Mouse (Mus musculus) left cerebral cortex, adult 2 months (tissue): ENCODE results near the gene 1700092M07Rik. TPM values are rescaled to one million over a fixed set of nuclear protein-coding genes. Genes with fewer than 3 reads are reported as not detected.

Experiments
- DNase-seq, 2 experiments: peaks; one replicate each; pipeline ENCODE4 v3.0.0; 2021 to 2022; ENCODE audit warnings: low spot score in 2 of 2, mixed read lengths in 1 of 2; ENCODE audit errors: extremely low spot score in 1 of 2
- H3K27ac ChIP-seq: fragments of 200-600 bp; 2 replicates; pipeline ENCODE4 v1.8.1; 2022
- H3K4me3 ChIP-seq: fragments of 200-600 bp; 2 replicates; pipeline ENCODE4 v1.8.1; 2022
- CTCF ChIP-seq: fragments of 200-600 bp; IDR thresholded peaks from 2 replicates; pipeline ENCODE4 v1.8.1; 2022; ENCODE audit warnings: antibody characterized with exemption, mild to moderate bottlenecking, moderate library complexity
- intact Hi-C: fragments of 180-260 bp; cut with DNase I; formaldehyde crosslinking; loops from one replicate; pipeline ENCODE4 v1.15.1; 2025
- long read RNA-seq, 2 experiments: library from polyadenylated mRNA; stranded (forward); transcript quantifications; one replicate each; pipeline ENCODE4 v2.0.0; 2021; ENCODE audit warnings: borderline mapping rate in 2 of 2
- total RNA-seq, 2 experiments: library from RNA; stranded (reverse); gene quantifications; 2 replicates each; pipeline ENCODE4 v1.2.3; 2021

Gene 1700092M07Rik
- total RNA-seq = 1 to 10 TPM; 1.4 to 1.8 TPM
- long read RNA-seq, experiment 1 = 0 reads
- long read RNA-seq, experiment 2 = 0 reads

GRCm38 (mm10) chr19:8740603-8741002 lies at the start of gene 1700092M07Rik:
Gene 1700092M07Rik (plus strand): TSS chr19:8740718.
- Histone ChIP-seq H3K27ac (peak within 1 kb of the TSS; percentile 96), H3K4me3 (peak within 1 kb of the TSS; percentile 82)
- no peak for DNase-seq
- intact Hi-C loops = no loop called here
- TF ChIP-seq CTCF = no peak

- Histone ChIP-seq H3K4me3 (no peak overlapping the region), H3K27ac (peak overlapping the region; percentile 50; the same call in 1 of the 2 replicates)
- intact Hi-C loops = no loop called here
- no peak; the same call in none of the 2 replicates for TF ChIP-seq CTCF
- DNase-seq = no peak
These were observed 48.5 kb upstream of the 1700092M07Rik start for GRCm38 (mm10) chr19:8691871-8692539.

DNA sequence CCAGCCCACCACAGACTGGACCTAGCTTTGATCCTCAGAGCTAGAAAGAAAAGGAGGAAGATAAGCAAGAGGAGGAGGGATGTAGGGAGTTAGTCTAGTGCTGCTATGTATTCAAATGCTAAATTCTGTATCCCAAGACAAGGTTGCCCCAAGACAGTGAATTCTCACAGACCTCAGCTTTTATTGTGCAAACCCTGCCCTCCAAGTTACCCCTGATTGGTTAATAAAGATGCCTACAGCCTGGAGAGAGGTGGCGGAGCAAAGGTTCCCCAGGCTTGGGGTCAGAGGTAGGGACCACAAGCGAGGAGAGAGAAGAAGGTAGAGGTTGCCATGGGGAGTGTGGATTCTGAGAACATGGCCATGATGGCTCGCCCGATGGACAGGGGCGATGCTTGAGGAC lies 47.8 kb upstream of the 1700092M07Rik start:
- Histone ChIP-seq H3K4me3 (no peak overlapping the region), H3K27ac (peak overlapping the region; percentile 24; the same call in 1 of the 2 replicates)
- DNase-seq = no peak
- no peak for TF ChIP-seq CTCF
- intact Hi-C loops = no loop called here

- intact Hi-C loops = no loop called here
- no peak overlapping the region for H3K4me3 ChIP-seq
- TF ChIP-seq CTCF = peak; percentile 41
- no peak overlapping the region for H3K27ac ChIP-seq
- no peak for DNase-seq
These were observed 45.2 kb upstream of the 1700092M07Rik start for GRCm38 (mm10) chr19:8695330-8695729.

GRCm38 (mm10) chr19:8699652-8700051 lies 40.9 kb upstream of the 1700092M07Rik start:
- DNase-seq = no peak
- H3K27ac ChIP-seq = no peak overlapping the region
- no peak; the same call in 1 of the 2 replicates for TF ChIP-seq CTCF
- intact Hi-C loops = no loop called here
- no peak overlapping the region for H3K4me3 ChIP-seq

DNA sequence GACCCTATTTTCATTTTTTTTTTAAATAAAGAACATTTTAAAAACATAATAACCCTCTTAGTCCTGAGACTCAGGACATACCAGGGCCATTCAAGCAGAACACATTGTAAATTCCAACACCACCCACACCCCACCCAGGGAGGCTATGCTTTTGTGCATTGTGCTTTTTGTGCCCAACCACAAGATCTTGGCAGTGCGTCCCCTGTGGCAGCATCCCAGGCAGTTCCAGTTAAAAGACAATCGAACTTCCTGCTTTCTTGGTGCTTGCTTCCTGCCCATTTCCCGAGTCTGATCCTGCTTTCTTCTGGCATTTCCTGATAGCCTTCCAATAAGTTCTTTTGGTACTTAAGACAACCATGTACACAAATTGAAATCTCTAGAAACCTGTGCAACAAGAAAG lies 38.1 kb upstream of the 1700092M07Rik start:
- H3K4me3 ChIP-seq = no peak overlapping the region
- no peak overlapping the region for H3K27ac ChIP-seq
- intact Hi-C loops = no loop called here
- no peak; the same call in 1 of the 2 replicates for TF ChIP-seq CTCF
- DNase-seq = no peak

GRCm38 (mm10) chr19:8703571-8703970 lies 36.9 kb upstream of the 1700092M07Rik start:
- TF ChIP-seq CTCF = no peak
- no peak for DNase-seq
- intact Hi-C loops = no loop called here
- Histone ChIP-seq H3K4me3 (no peak overlapping the region), H3K27ac (no peak overlapping the region)

GRCm38 (mm10) chr19:8705026-8705708 lies 35.4 kb upstream of the 1700092M07Rik start:
- Histone ChIP-seq H3K27ac (no peak overlapping the region), H3K4me3 (no peak overlapping the region)
- TF ChIP-seq CTCF = no peak
- intact Hi-C loops = no loop called here
- DNase-seq = no peak

DNA sequence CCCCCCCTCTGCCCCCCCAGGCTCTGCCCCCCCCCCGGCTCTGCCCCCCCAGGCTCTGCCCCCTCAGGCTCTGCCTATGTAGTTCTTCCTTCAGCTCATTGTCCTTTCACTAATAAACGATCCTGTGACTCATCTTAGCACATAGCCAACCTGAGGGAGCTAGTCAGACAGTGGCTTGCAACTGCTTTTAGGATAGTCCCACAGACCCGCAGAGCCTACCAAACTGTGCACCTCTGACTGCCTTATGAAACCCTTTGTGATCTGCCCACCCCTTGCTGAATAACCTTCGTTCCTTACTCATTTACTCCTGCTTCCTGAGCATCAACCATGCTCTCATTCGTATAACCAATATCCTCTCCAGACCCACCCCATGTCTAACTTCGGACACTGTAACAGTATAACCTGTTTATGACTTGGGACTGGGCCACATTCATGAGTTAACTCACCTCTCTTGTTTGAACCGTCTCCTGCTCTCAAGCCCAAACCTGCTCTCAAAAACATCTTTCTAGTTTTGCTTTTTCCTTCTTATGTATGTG lies 34.3 kb upstream of the 1700092M07Rik start:
- DNase-seq = no peak
- H3K27ac ChIP-seq = no peak overlapping the region
- no peak overlapping the region for H3K4me3 ChIP-seq
- TF ChIP-seq CTCF = no peak
- intact Hi-C loops = no loop called here

- DNase-seq = no peak
- no peak overlapping the region for H3K27ac ChIP-seq
- H3K4me3 ChIP-seq = no peak overlapping the region
- TF ChIP-seq CTCF = no peak
- intact Hi-C loops = no loop called here
These were observed 33.6 kb upstream of the 1700092M07Rik start for GRCm38 (mm10) chr19:8706930-8707329.

GRCm38 (mm10) chr19:8708954-8709353 lies 31.6 kb upstream of the 1700092M07Rik start:
- intact Hi-C loops = no loop called here
- no peak overlapping the region for H3K4me3 ChIP-seq
- no peak for DNase-seq
- H3K27ac ChIP-seq = no peak overlapping the region
- TF ChIP-seq CTCF = no peak

GRCm38 (mm10) chr19:8710057-8710456 lies 30.5 kb upstream of the 1700092M07Rik start:
- DNase-seq = no peak
- TF ChIP-seq CTCF = no peak
- no peak overlapping the region for H3K4me3 ChIP-seq
- intact Hi-C loops = no loop called here
- no peak overlapping the region for H3K27ac ChIP-seq
